Mouse (Mus musculus) cerebellum, adult (tissue): ENCODE measurements at regions not wholly inside any gene's neighbourhood (a gene's known extent, or its start where the extent isn't known, plus 50 kb on each side); places are given as distances from the start of the nearest gene placed in this dataset.

Experiments
- ATAC-seq: cut with Nextera tagmentation; 2 replicates; pipeline ENCODE4 v1.9.2; 2017; ENCODE audit warnings: mild to moderate bottlenecking, moderate library complexity, mixed read lengths; ENCODE audit not compliant: insufficient number of reproducible peaks, low FRiP score, low TSS enrichment

DNA sequence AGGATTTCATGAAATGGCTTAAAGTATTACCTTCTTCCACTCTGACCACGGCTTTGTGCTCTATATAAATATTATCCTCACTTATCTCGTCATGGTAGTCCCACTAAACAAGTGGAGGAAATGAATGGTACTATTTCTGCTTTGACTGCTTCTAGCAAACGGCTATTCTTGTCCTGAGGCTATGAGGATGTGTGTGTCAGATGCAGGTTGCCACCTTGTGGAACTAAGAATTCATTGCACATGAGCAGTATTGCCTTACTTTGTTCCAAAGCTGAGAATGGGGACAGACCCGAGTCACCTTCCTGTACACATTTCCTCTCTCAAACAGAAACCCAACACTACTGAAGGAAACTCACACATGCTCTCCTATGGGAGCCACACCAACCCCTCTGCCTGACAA, 66.5 kb upstream of the Megf9 start:
- ATAC-seq: peak; percentile 86
